Comparison of ENCODE assay signal across 18 mouse cellular contexts in the genomic region with DNA sequence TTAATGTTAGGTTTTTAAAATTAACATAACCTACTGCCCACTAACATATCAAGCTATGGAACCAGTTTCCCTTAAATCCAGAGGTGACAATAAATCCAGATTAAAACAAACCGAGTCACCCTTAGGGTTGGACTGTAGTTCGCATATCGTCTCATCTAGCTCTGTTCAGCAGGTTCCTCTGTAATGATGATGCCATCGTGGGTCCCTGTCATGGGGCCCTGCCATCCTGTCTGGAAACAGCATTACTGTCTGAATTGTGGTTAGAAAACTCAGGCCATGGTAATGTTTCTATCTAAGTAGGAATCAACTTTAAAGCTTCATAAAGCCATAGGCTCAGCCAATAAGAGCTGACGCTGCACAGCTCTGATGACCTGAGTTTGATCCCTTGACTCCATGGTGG.
"Had no signal": no experiment of that assay in that cellular context is flagged by ENCODE, and none has a peak within 500 bp of the region (broad histone marks: within the 10 kb centered on the region; RNA-seq: fewer than 3 reads in every experiment).

No protein-coding gene starts in this region.

- H3K36me3 ChIP-seq: lung, embryonic 15.5 days; midbrain, embryonic 13.5 days; midbrain, embryonic 15.5 days; neural tube, embryonic 12.5 days; stomach, embryonic 15.5 days had no signal

- H3K27me3 ChIP-seq: lung, embryonic 15.5 days; megakaryocyte, embryonic 14.5 days; midbrain, embryonic 13.5 days; midbrain, embryonic 15.5 days; neural tube, embryonic 12.5 days; stomach, embryonic 15.5 days had no signal

- DNase-seq: liver, postnatal 0 days; lung, adult 2 months; lung, postnatal 14 days; lung, postnatal 36 days; right cerebral cortex, postnatal 14 days; thymus, adult 2 months; thymus, postnatal 25 days; thymus, postnatal 4 days had no signal

- H3K9me3 ChIP-seq: lung, embryonic 15.5 days; megakaryocyte, embryonic 14.5 days; midbrain, embryonic 13.5 days; midbrain, embryonic 15.5 days; neural tube, embryonic 12.5 days; stomach, embryonic 15.5 days had no signal

- H3K4me1 ChIP-seq: lung, embryonic 15.5 days; midbrain, embryonic 15.5 days; neural tube, embryonic 12.5 days; stomach, embryonic 15.5 days had no signal

- H3K9ac ChIP-seq: liver, postnatal 0 days; lung, embryonic 15.5 days; midbrain, embryonic 13.5 days; midbrain, embryonic 15.5 days; neural tube, embryonic 12.5 days; stomach, embryonic 15.5 days had no signal

- H3K27ac ChIP-seq: lung, embryonic 15.5 days; macrophage; midbrain, embryonic 13.5 days; midbrain, embryonic 15.5 days; neural tube, embryonic 12.5 days; stomach, embryonic 15.5 days; stomach, postnatal 0 days had no signal

- H3K4me3 ChIP-seq: lung, embryonic 15.5 days; megakaryocyte, embryonic 14.5 days; midbrain, embryonic 13.5 days; midbrain, embryonic 15.5 days; neural tube, embryonic 12.5 days; stomach, embryonic 15.5 days had no signal

- H3K4me2 ChIP-seq: lung, embryonic 15.5 days; midbrain, embryonic 11.5 days; midbrain, embryonic 13.5 days; midbrain, embryonic 15.5 days; neural tube, embryonic 12.5 days; stomach, embryonic 15.5 days had no signal

- ATAC-seq: liver, postnatal 0 days; lung, postnatal 0 days; midbrain, embryonic 13.5 days; midbrain, embryonic 15.5 days had no signal
